Mouse (Mus musculus) liver, embryonic 15.5 days (tissue): Measurements from ENCODE around the gene Ifrd1. TPM values are rescaled to one million over a fixed set of nuclear protein-coding genes. Genes with fewer than 3 reads are reported as not detected.
"Not testable (repeated sequence)": the region's sequence is repeated elsewhere in the genome, so short reads cannot be mapped to it uniquely, and the experiment has no call there.

Experiments used
- ATAC-seq: fragments of 200-750 bp; cut with Nextera tagmentation; 2 replicates; pipeline ENCODE4 v1.8.0; 2017; ENCODE audit warnings: moderate number of reproducible peaks, mild to moderate bottlenecking, moderate library complexity; ENCODE audit not compliant: insufficient read depth
- H3K27ac ChIP-seq: fragments of 300-500 bp; sonication (generic); replicated peaks from 2 replicates; pipeline ENCODE4 v1.5.1; 2015; ENCODE audit warnings: mild to moderate bottlenecking, inconsistent platforms
- H3K27me3 ChIP-seq: fragments of 300-500 bp; sonication (generic); 2 replicates; pipeline ENCODE4 v1.6.1; 2015; ENCODE audit warnings: mild to moderate bottlenecking, inconsistent platforms
- H3K36me3 ChIP-seq: fragments of 300-500 bp; sonication (generic); replicated peaks from 2 replicates; pipeline ENCODE4 v1.6.1; 2015; ENCODE audit warnings: moderate library complexity, mild to moderate bottlenecking, inconsistent platforms
- H3K4me1 ChIP-seq: fragments of 300-500 bp; sonication (generic); replicated peaks from 2 replicates; pipeline ENCODE4 v1.6.1; 2015; ENCODE audit warnings: inconsistent platforms
- H3K4me2 ChIP-seq: fragments of 300-500 bp; sonication (generic); 2 replicates; pipeline ENCODE4 v1.6.1; 2015; ENCODE audit warnings: moderate library complexity, mild to moderate bottlenecking, inconsistent platforms
- H3K4me3 ChIP-seq: fragments of 300-500 bp; sonication (generic); replicated peaks from 2 replicates; pipeline ENCODE4 v1.5.1; 2015; ENCODE audit warnings: mild to moderate bottlenecking, inconsistent platforms
- H3K9ac ChIP-seq: fragments of 300-500 bp; sonication (generic); 2 replicates; pipeline ENCODE4 v1.6.1; 2015; ENCODE audit warnings: moderate library complexity, mild to moderate bottlenecking, inconsistent platforms
- H3K9me3 ChIP-seq: fragments of 300-500 bp; sonication (generic); replicated peaks from 2 replicates; pipeline ENCODE4 v1.6.1; 2016; ENCODE audit warnings: inconsistent platforms
- WGBS: fragments of 180-500 bp; shearing (Covaris S2); methylation state at CpG from one replicate; pipeline ENCODE4 v1.1.7; 2015; ENCODE audit warnings: mixed read lengths; ENCODE audit not compliant: insufficient replicate concordance; 5-methylcytosine and 5-hydroxymethylcytosine counted together
- polyA plus RNA-seq: library from polyadenylated mRNA; unstranded; fragments of >200 nt; fragmentation: Nextera tagmentation; extraction: Ambion mirVana; gene quantifications from 2 replicates; pipeline ENCODE4 v1.2.1, GENCODE M21; 2015

Gene Ifrd1
- polyA plus RNA-seq, 1 experiment from 2014 or later = 43.8 TPM

DNA sequence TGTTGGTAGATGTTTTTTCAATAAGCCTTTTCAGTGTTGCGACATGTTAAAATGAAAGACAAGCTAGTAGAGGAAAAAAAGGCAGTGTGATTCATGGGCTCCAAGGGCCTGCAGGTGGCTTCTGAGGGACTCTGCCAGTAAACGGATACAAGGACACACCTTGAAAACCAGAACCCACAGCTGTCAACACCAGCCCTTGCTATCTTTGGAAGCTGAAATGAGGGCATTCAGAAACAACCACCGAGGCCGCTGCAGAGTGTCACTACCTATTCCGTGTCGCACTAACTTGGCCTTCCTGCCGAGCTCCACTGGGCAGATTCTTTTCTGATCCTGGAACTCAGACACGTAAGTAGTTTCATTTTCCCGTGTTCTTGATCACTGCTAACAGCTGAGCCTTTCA, 49.9 kb downstream of the Ifrd1 start:
- WGBS = 76% methylated on average over 9 of the region's 9 CpGs
- Histone ChIP-seq H3K4me3 (no peak overlapping the region), H3K4me1 (no peaks in the 10 kb centered on the region), H3K36me3 (peaks cover 18% of the 10 kb centered on the region), H3K9me3 (no peaks in the 10 kb centered on the region), H3K27ac (no peak overlapping the region), H3K4me2 (no peak overlapping the region), H3K9ac (no peak overlapping the region), H3K27me3 (no peaks in the 10 kb centered on the region)
- no peak for ATAC-seq

- 72% methylated on average over 5 of the region's 5 CpGs for WGBS
- H3K36me3 ChIP-seq = peaks cover 15% of the 10 kb centered on the region
Measured at GRCm38 (mm10) chr12:40198019-40198418, 50.3 kb downstream of the Ifrd1 start.

DNA sequence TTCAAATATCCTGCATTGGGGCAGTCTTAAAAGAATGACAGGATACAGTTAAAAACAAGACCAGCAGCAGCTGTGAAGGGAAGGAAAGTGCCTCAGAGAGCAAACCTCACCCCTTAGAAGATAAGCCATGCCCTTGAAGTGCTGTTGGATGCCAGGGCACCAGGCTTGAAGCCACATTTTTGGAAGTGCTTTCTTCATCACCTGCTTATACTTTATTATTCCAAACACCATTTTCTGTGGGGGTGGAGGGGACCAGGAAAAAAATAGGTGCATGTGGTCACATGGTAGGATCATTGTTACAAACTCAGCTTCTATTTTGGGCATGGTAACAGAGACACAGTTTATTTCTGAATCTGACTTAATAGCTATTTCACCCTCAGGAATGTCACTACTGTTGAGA, 50.8 kb downstream of the Ifrd1 start:
- no peak for ATAC-seq
- H3K9me3 ChIP-seq = no peaks in the 10 kb centered on the region
- no peak overlapping the region for H3K27ac ChIP-seq
- no peak overlapping the region for H3K4me2 ChIP-seq
- H3K27me3 ChIP-seq = no peaks in the 10 kb centered on the region
- no peak overlapping the region for H3K9ac ChIP-seq
- H3K36me3 ChIP-seq = peaks cover 10% of the 10 kb centered on the region
- no peaks in the 10 kb centered on the region for H3K4me1 ChIP-seq
- no peak overlapping the region for H3K4me3 ChIP-seq

More at GRCm38 (mm10) chr12:40198019-40198418, 50.3 kb downstream of the Ifrd1 start:
- no peaks in the 10 kb centered on the region for H3K4me1 ChIP-seq
- H3K27ac ChIP-seq = no peak overlapping the region
- H3K9ac ChIP-seq = no peak overlapping the region
- ATAC-seq = no peak
- no peaks in the 10 kb centered on the region for H3K27me3 ChIP-seq
- H3K9me3 ChIP-seq = no peaks in the 10 kb centered on the region
- H3K4me3 ChIP-seq = no peak overlapping the region
- H3K4me2 ChIP-seq = no peak overlapping the region

DNA sequence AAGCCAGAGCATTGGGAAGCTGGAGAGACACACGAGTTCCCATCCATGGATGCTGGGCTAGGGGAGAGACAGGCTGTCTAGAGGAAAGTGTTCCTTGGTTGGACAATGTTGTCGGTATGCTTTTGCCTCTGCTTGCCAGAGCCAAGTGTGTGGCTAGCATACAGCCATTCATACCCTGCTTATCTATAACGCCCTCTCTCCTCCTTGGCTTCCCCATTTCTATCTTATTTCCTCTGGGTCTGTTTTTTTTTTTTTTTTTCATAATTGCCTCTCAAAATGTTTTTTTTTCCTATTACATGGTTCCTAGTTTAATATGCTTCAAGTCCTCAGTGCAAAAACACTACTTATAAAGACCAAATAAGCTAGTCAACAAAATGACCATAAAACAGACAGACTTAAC, 62.8 kb downstream of the Ifrd1 start:
- H3K4me2 ChIP-seq = no peak overlapping the region
- H3K9ac ChIP-seq = no peak overlapping the region
- ATAC-seq = no peak
- H3K36me3 ChIP-seq = no peaks in the 10 kb centered on the region
- 6% methylated on average over 3 of the region's 3 CpGs for WGBS
- H3K27me3 ChIP-seq = no peaks in the 10 kb centered on the region
- no peak overlapping the region for H3K27ac ChIP-seq
- no peaks in the 10 kb centered on the region for H3K4me1 ChIP-seq
- H3K4me3 ChIP-seq = no peak overlapping the region
- no peaks in the 10 kb centered on the region for H3K9me3 ChIP-seq

GRCm38 (mm10) chr12:40177089-40177488, 71.2 kb downstream of the Ifrd1 start:
- no peak for ATAC-seq
- WGBS = 37% methylated on average over 6 of the region's 6 CpGs
- H3K4me2 ChIP-seq = no peak overlapping the region
- H3K27me3 ChIP-seq = no peaks in the 10 kb centered on the region
- no peaks in the 10 kb centered on the region for H3K36me3 ChIP-seq
- H3K27ac ChIP-seq = no peak overlapping the region
- no peak overlapping the region for H3K9ac ChIP-seq
- no peaks in the 10 kb centered on the region for H3K9me3 ChIP-seq
- no peaks in the 10 kb centered on the region for H3K4me1 ChIP-seq
- no peak overlapping the region for H3K4me3 ChIP-seq

GRCm38 (mm10) chr12:40176158-40176557, 72.1 kb downstream of the Ifrd1 start:
- H3K36me3 ChIP-seq = no peaks in the 10 kb centered on the region
- no peak overlapping the region for H3K27ac ChIP-seq
- no peak overlapping the region for H3K4me2 ChIP-seq
- H3K9ac ChIP-seq = no peak overlapping the region
- H3K9me3 ChIP-seq = no peaks in the 10 kb centered on the region
- no peak overlapping the region for H3K4me3 ChIP-seq
- H3K27me3 ChIP-seq = no peaks in the 10 kb centered on the region
- 37% methylated on average over 2 of the region's 2 CpGs for WGBS
- no peaks in the 10 kb centered on the region for H3K4me1 ChIP-seq
- no peak for ATAC-seq

GRCm38 (mm10) chr12:40175171-40175570, 73.1 kb downstream of the Ifrd1 start:
- not testable (repeated sequence) for H3K9me3 ChIP-seq, ATAC-seq, H3K27me3 ChIP-seq, H3K4me2 ChIP-seq, H3K9ac ChIP-seq, H3K4me3 ChIP-seq, H3K36me3 ChIP-seq, H3K4me1 ChIP-seq, H3K27ac ChIP-seq
- 51% methylated on average over 1 of the region's 1 CpGs for WGBS

DNA sequence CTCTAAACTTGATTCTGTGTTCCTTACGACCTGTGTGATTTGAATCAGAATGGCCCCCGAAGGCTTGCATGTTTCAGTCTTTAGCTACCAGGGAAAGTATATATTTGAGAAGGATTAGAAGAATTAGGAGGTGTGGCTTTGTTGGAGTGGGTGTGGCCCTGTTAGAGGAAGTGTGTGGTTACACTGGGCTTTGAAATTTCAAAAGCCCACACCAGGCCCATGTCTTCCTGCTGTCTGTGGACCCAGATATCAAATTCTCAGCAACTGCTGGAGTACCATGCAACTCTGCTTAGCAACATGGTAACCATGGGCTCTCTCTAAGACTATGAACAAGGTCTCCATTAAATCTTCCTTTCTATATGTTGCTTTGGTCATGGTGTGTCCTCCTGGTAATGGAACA, 76.7 kb downstream of the Ifrd1 start:
- no peaks in the 10 kb centered on the region for H3K4me1 ChIP-seq
- H3K9ac ChIP-seq = no peak overlapping the region
- no peaks in the 10 kb centered on the region for H3K36me3 ChIP-seq
- no peaks in the 10 kb centered on the region for H3K27me3 ChIP-seq
- ATAC-seq = no peak
- H3K9me3 ChIP-seq = no peaks in the 10 kb centered on the region
- 78% methylated on average over 2 of the region's 2 CpGs for WGBS
- no peak overlapping the region for H3K4me3 ChIP-seq
- H3K27ac ChIP-seq = no peak overlapping the region
- H3K4me2 ChIP-seq = no peak overlapping the region

GRCm38 (mm10) chr12:40169675-40170074, 78.6 kb downstream of the Ifrd1 start:
- Histone ChIP-seq H3K4me3 (no peak overlapping the region), H3K27me3 (no peaks in the 10 kb centered on the region), H3K4me2 (no peak overlapping the region), H3K36me3 (no peaks in the 10 kb centered on the region), H3K9ac (no peak overlapping the region), H3K4me1 (no peaks in the 10 kb centered on the region), H3K27ac (no peak overlapping the region), H3K9me3 (no peaks in the 10 kb centered on the region)
- ATAC-seq = no peak
- WGBS = 67% methylated on average over 1 of the region's 1 CpGs

GRCm38 (mm10) chr12:40164621-40165020, 83.7 kb downstream of the Ifrd1 start:
- no peaks in the 10 kb centered on the region for H3K36me3 ChIP-seq
- no peak overlapping the region for H3K4me3 ChIP-seq
- H3K4me2 ChIP-seq = no peak overlapping the region
- ATAC-seq = no peak
- H3K27me3 ChIP-seq = no peaks in the 10 kb centered on the region
- no peaks in the 10 kb centered on the region for H3K4me1 ChIP-seq
- WGBS = 7% methylated on average over 2 of the region's 2 CpGs
- H3K9ac ChIP-seq = no peak overlapping the region
- no peak overlapping the region for H3K27ac ChIP-seq
- H3K9me3 ChIP-seq = no peaks in the 10 kb centered on the region

DNA sequence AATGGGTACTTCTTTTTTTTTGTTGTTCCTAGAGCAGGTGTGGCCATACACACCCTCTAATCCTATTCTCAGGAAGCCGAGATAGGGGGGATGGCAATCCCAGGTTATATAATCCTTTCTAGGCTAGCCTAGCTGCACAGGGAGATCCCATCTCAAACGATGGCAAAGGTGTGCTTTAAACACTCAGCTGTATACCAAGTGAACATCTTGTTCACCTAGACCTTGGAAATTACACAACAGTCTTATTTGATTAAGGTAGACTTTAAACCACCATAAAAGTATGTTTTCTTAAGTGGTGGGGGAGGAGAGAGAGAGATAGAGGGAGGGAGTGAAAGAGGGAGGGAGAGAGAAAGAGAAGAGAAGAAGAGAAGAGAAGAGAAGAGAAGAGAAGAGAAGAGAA, 87.5 kb downstream of the Ifrd1 start:
- ATAC-seq = no peak
- 41% methylated on average over 2 of the region's 2 CpGs for WGBS

DNA sequence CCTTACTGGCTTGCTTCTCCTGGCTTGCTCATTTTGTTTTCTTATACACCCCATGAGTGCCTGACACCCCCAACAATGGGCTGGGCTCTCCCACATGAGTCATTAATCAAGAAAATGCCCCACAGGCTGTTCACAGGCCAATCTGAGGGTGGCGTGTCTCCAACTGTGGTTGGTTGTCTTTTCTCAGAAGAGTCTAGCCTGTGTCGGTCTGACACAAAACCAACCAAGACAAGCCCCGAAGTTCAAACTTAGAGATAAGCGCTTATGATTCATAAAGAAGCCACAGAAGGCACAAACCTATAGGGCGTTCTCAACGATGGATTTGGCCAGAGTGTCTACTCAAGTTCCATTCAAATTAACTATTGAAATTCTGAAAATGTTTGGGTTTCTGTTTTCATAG, 94.1 kb downstream of the Ifrd1 start:
- H3K36me3 ChIP-seq = no peaks in the 10 kb centered on the region
- no peak overlapping the region for H3K4me2 ChIP-seq
- H3K4me3 ChIP-seq = no peak overlapping the region
- ATAC-seq = no peak
- H3K4me1 ChIP-seq = no peaks in the 10 kb centered on the region
- H3K27ac ChIP-seq = no peak overlapping the region
- WGBS = 41% methylated on average over 6 of the region's 6 CpGs
- no peaks in the 10 kb centered on the region for H3K9me3 ChIP-seq
- no peak overlapping the region for H3K9ac ChIP-seq
- H3K27me3 ChIP-seq = no peaks in the 10 kb centered on the region

More for the DNA sequence above, 87.5 kb downstream of the Ifrd1 start:
- Histone ChIP-seq H3K4me2 (no peak overlapping the region), H3K9ac (no peak overlapping the region), H3K4me1 (no peaks in the 10 kb centered on the region), H3K9me3 (no peaks in the 10 kb centered on the region), H3K27me3 (no peaks in the 10 kb centered on the region), H3K4me3 (no peak overlapping the region), H3K36me3 (no peaks in the 10 kb centered on the region), H3K27ac (no peak overlapping the region)
